7 mouse cellular contexts compared by ENCODE assay signal in the genomic region with DNA sequence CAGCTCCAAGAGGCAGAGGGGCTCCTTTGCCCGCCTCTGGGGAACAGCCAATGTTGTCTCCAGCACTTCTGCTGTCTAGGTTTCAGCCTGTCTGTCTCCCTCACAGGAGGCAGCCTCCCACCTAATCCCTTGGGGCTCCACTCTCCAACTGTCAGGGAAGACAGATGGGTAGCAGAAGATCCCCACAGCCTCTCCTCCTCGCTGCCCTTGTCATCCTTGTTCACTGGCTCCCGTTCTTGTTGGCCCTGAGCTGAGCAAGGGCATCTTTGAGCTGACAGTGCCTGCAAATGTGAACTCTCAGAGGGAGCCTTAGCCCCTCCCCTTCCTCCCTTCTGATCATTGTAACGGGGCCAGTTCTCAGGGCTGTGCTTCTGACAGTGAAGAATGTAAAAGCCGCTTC. TPM values are rescaled to one million over a fixed set of nuclear protein-coding genes. Genes with fewer than 3 reads are reported as not detected.
DNase-seq lines count a peak whose midpoint lies in the region; ATAC-seq lines count a peak whose summit lies in the region.

No protein-coding gene starts in this region.

- H3K4me2 ChIP-seq in forebrain, embryonic 11.5 days (ENCODE audit: low read depth, low read length, severe bottlenecking), result peak overlapping the region; percentile 18; the same call in 1 of the 2 replicates

- H3K36me3 ChIP-seq in forebrain, embryonic 11.5 days (ENCODE audit: control insufficient read depth, insufficient read depth, low read length), result no peaks in the 10 kb centered on the region; the same call in 1 of the 2 replicates

- H3K9me3 ChIP-seq in forebrain, embryonic 11.5 days (ENCODE audit: control insufficient read depth, low read length), result no peaks in the 10 kb centered on the region

- ATAC-seq in forebrain, embryonic 11.5 days (replicated peaks; ENCODE audit: low FRiP score), result no peak

- peak; percentile 41 for DNase-seq in layer of hippocampus, adult 11-12 months (ENCODE audit: low spot score)
- DNase-seq in layer of hippocampus, adult 9-10 months (ENCODE audit: low spot score), result no peak
- peak; percentile 47 for DNase-seq in adrenal gland, postnatal 10 days
- DNase-seq in forebrain, embryonic 11.5 days (ENCODE audit: low spot score), result no peak
- peak; percentile 44 to 45 for DNase-seq in layer of hippocampus, adult 8-10 months (ENCODE audit: low spot score in 2 of 2)
- peak; percentile 43 for DNase-seq in naive thymus-derived CD4-positive, alpha-beta T cell, adult 2 months (ENCODE audit: low read depth)
- DNase-seq in urinary bladder, postnatal 10 days (ENCODE audit: low spot score), result no peak

- H3K27me3 ChIP-seq in forebrain, embryonic 11.5 days (ENCODE audit: control insufficient read depth, insufficient read depth, low read length), result peaks cover 7% of the 10 kb centered on the region; the same call in 1 of the 2 replicates

- H3K4me3 ChIP-seq in forebrain, embryonic 11.5 days (ENCODE audit: low read depth, low read length), result no peak overlapping the region

- 20% methylated on average over 5 of the region's 5 CpGs for WGBS in forebrain, embryonic 11.5 days

- no peak overlapping the region for H3K27ac ChIP-seq in forebrain, embryonic 11.5 days (ENCODE audit: low read depth, low read length)

- H3K4me1 ChIP-seq in forebrain, embryonic 11.5 days (replicated peaks; ENCODE audit: control insufficient read depth, insufficient read depth, low read length), result peaks cover 4% of the 10 kb centered on the region; the same call in 1 of the 2 replicates

- no peak overlapping the region for H3K9ac ChIP-seq in forebrain, embryonic 11.5 days (ENCODE audit: low read length)

RNA-seq across cellular contexts. Expression of a gene that starts 13.7 kb away (rescaled TPM):
- total RNA-seq in adrenal gland, postnatal 10 days (2021), result 10 to 100 TPM; 26.6 to 31.8 TPM
- 22.4 and 27.4 TPM in 2 replicates for polyA plus RNA-seq in forebrain, embryonic 11.5 days (2014; fragmentation: Nextera tagmentation; extraction: Ambion mirVana)
- total RNA-seq in layer of hippocampus, adult 8-10 months (2022), result 10 to 100 TPM; 36.1 to 51.0 (median 45.1) TPM

Comparison
In these comparisons a context has a peak if more than half of its experiments do, and no peak if none do; other contexts are left out.
1. DNase-seq: peak in layer of hippocampus, adult 11-12 months (single experiment), adrenal gland, postnatal 10 days (single experiment), layer of hippocampus, adult 8-10 months (2 of 2) and naive thymus-derived CD4-positive, alpha-beta T cell, adult 2 months (single experiment); none in layer of hippocampus, adult 9-10 months (single experiment), forebrain, embryonic 11.5 days (single experiment) and urinary bladder, postnatal 10 days (single experiment).